Mouse (Mus musculus) Patski (cell line): Measurements from ENCODE around the gene Slc1a5. TPM values are rescaled to one million over a fixed set of nuclear protein-coding genes. Genes with fewer than 3 reads are reported as not detected.

Source experiments
- ATAC-seq: fragments of 100-300 bp; one replicate; pipeline ENCODE4 v1.8.0; 2021
- CTCF ChIA-PET: fragments of 350-600 bp; sonication (Branson Sonifier 250); formaldehyde crosslinking; loops from one replicate; lab custom pipeline; 2022; ENCODE audit warnings: inconsistent platforms; lab: Charles Lee
- POLR2A ChIA-PET: fragments of 350-600 bp; sonication (Branson Sonifier 250); formaldehyde crosslinking; loops from one replicate; lab custom pipeline; 2022; ENCODE audit warnings: antibody characterized with exemption, inconsistent platforms; lab: Charles Lee
- DNase-seq: peaks from one replicate; pipeline ENCODE4 v3.0.0-alpha.2; 2011; ENCODE audit warnings: low read depth, low spot score
- H3K27me3 ChIP-seq: fragments of 371-371 bp; one replicate; pipeline ENCODE4 v1.5.1; 2021
- CTCF ChIP-seq: fragments of 100-300 bp; IDR thresholded peaks from one replicate; pipeline ENCODE4 v1.5.1; 2021
- in situ Hi-C: fragments of 300-500 bp; cut with MboI; formaldehyde crosslinking; loops from 3 replicates; pipeline ENCODE4 v1.11.1; 2018; ENCODE audit warnings: low pct_unique_long_range_greater_than_20kb, mixed read lengths
- polyA plus RNA-seq: library from polyadenylated mRNA; unstranded; gene quantifications from one replicate; pipeline ENCODE4 v1.2.3, GENCODE M21; 2021

The Slc1a5 gene
- polyA plus RNA-seq, 1 experiment from 2014 or later, result 69.5 TPM

- ChIA-PET CTCF (interaction anchor here (1.4 kb wide), 1 partner anchor 10 kb away, joined by 3 read pairs; no protein-coding TSS in a partner anchor), POLR2A (no interaction called here)
- in situ Hi-C loops, result no loop called here
- no peak for ATAC-seq
- TF ChIP-seq CTCF, result no peak
- no peak for DNase-seq
- H3K27me3 ChIP-seq, result no peaks in the 10 kb centered on the region
Measured at GRCm38 (mm10) chr7:16837916-16838803, 57.0 kb downstream of the Slc1a5 start.

GRCm38 (mm10) chr7:16838804-16839426 lies 57.8 kb downstream of the Slc1a5 start:
- in situ Hi-C loops, result no loop called here
- CTCF ChIA-PET, result interaction anchor here (1.4 kb wide), 1 partner anchor 9 kb away, joined by 3 read pairs; no protein-coding TSS in a partner anchor
- DNase-seq (no peak), ATAC-seq (no peak)
- POLR2A ChIA-PET, result no interaction called here
- TF ChIP-seq CTCF, result no peak
- H3K27me3 ChIP-seq, result no peaks in the 10 kb centered on the region

- ChIA-PET CTCF (interaction anchor here (1.4 kb wide), 1 partner anchor 9 kb away, joined by 3 read pairs; no protein-coding TSS in a partner anchor), POLR2A (no interaction called here)
- no peak for TF ChIP-seq CTCF
- no peak for DNase-seq
- no peaks in the 10 kb centered on the region for H3K27me3 ChIP-seq
- no peak for ATAC-seq
- in situ Hi-C loops, result no loop called here
Measured at GRCm38 (mm10) chr7:16839427-16840108, 58.4 kb downstream of the Slc1a5 start.

- in situ Hi-C loops, result no loop called here
- ChIA-PET CTCF (no interaction called here), POLR2A (no interaction called here)
- ATAC-seq (no peak), DNase-seq (no peak)
- TF ChIP-seq CTCF, result no peak
- no peaks in the 10 kb centered on the region for H3K27me3 ChIP-seq
Measured at GRCm38 (mm10) chr7:16840109-16840491, 59.0 kb downstream of the Slc1a5 start.

GRCm38 (mm10) chr7:16841078-16841477 lies 59.9 kb downstream of the Slc1a5 start:
- in situ Hi-C loops, result no loop called here
- no peaks in the 10 kb centered on the region for H3K27me3 ChIP-seq
- DNase-seq, result no peak
- ChIA-PET POLR2A (no interaction called here), CTCF (no interaction called here)
- no peak for ATAC-seq
- no peak for TF ChIP-seq CTCF

- no peak for ATAC-seq
- POLR2A ChIA-PET, result interaction anchor here (1.2 kb wide), 1 partner anchor 13 kb away, joined by 3 read pairs; no protein-coding TSS in a partner anchor
- in situ Hi-C loops, result no loop called here
- TF ChIP-seq CTCF, result no peak
- no peaks in the 10 kb centered on the region for H3K27me3 ChIP-seq
- no peak for DNase-seq
- CTCF ChIA-PET, result interaction anchor here (0.8 kb wide), 1 partner anchor 18 kb away, joined by 5 read pairs; no protein-coding TSS in a partner anchor
Measured at GRCm38 (mm10) chr7:16841561-16842560, 60.7 kb downstream of the Slc1a5 start.

- in situ Hi-C loops, result no loop called here
Measured at GRCm38 (mm10) chr7:16842645-16843063, 61.5 kb downstream of the Slc1a5 start, which contains the start of gene Prkd2. Gene Prkd2 (plus strand): TSS chr7:16842902.

GRCm38 (mm10) chr7:16843441-16844171 lies 62.5 kb downstream of the Slc1a5 start:
- TF ChIP-seq CTCF, result no peak
- H3K27me3 ChIP-seq, result no peaks in the 10 kb centered on the region
- POLR2A ChIA-PET, result no interaction called here
- CTCF ChIA-PET, result no interaction called here
- ATAC-seq (no peak), DNase-seq (no peak)
- in situ Hi-C loops, result no loop called here

More at GRCm38 (mm10) chr7:16842645-16843063, 61.5 kb downstream of the Slc1a5 start, which contains the start of gene Prkd2:
- POLR2A ChIA-PET, result interaction anchor here (1.2 kb wide), 1 partner anchor 14 kb away, joined by 3 read pairs; no protein-coding TSS in a partner anchor
- no peaks in the 10 kb centered on the region for H3K27me3 ChIP-seq
- ATAC-seq, result peak; percentile 69
- peak; percentile 15 for DNase-seq
- CTCF ChIA-PET, result interaction anchor here (0.8 kb wide), 1 partner anchor 17 kb away, joined by 5 read pairs; no protein-coding TSS in a partner anchor
- no peak for TF ChIP-seq CTCF

GRCm38 (mm10) chr7:16844696-16845071 lies 63.5 kb downstream of the Slc1a5 start:
- POLR2A ChIA-PET, result no interaction called here
- ATAC-seq, result no peak

More at GRCm38 (mm10) chr7:16844696-16845071, 63.5 kb downstream of the Slc1a5 start:
- in situ Hi-C loops, result no loop called here
- H3K27me3 ChIP-seq, result no peaks in the 10 kb centered on the region
- CTCF ChIA-PET, result interaction anchor here (1.7 kb wide), 1 partner anchor 18 kb away, joined by 5 read pairs; no protein-coding TSS in a partner anchor
- TF ChIP-seq CTCF, result no peak
- no peak for DNase-seq
